Mouse (Mus musculus) G1E (cell line): ENCODE measurements around the gene Wwox.

Experiments
- CTCF ChIP-seq: IDR thresholded peaks from 2 replicates; pipeline ENCODE4 v1.5.1; 2012; ENCODE audit warnings: low read depth, low read length, inconsistent platforms, mixed read lengths
- GATA1 ChIP-seq: IDR thresholded peaks from 2 replicates; pipeline ENCODE4 v1.6.1; 2012; ENCODE audit warnings: borderline replicate concordance, low read length, inconsistent platforms, mixed read lengths
- GATA2 ChIP-seq: IDR thresholded peaks from 2 replicates; pipeline ENCODE4 v1.6.1; 2012; ENCODE audit warnings: low read depth, low read length, inconsistent platforms, borderline replicate concordance
- POLR2AphosphoS5 ChIP-seq: IDR thresholded peaks from 2 replicates; pipeline ENCODE4 v1.6.1; 2012; ENCODE audit warnings: low read depth, low read length, inconsistent platforms; ENCODE audit not compliant: insufficient replicate concordance

DNA sequence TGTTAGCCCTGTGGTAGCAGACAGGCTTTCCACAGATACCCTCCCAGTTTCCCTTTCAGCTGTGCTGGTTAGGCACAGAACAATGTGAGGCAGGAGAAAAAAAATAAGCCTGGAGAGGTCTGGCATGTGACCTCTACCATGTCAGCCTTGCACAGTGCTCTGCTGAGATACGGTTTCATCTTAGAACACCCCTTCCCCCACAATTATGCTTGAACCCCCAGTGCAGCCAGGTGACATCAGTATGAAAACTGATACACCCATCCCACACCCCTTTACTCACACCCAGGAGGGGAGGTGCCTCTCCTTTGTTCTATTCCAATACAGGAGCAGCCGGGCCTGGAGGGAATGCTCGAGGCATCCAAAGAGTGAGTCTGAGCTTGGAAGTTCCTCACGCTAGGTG is 377.5 kb downstream of the Wwox start:
- TF ChIP-seq CTCF (no peak), POLR2AphosphoS5 (no peak), GATA1 (no peak), GATA2 (no peak)
